Mouse (Mus musculus) cerebellum, postnatal 36 days (tissue): Measurements from ENCODE around the gene Tigd3.
"Not testable (repeated sequence)": the region's sequence is repeated elsewhere in the genome, so short reads cannot be mapped to it uniquely, and the experiment has no call there.

Experiments used
- DNase-seq, 2 experiments: peaks; one replicate each; pipeline ENCODE4 v3.0.0; 2021 to 2022; ENCODE audit warnings: mixed read lengths in 2 of 2

Gene Tigd3

DNA sequence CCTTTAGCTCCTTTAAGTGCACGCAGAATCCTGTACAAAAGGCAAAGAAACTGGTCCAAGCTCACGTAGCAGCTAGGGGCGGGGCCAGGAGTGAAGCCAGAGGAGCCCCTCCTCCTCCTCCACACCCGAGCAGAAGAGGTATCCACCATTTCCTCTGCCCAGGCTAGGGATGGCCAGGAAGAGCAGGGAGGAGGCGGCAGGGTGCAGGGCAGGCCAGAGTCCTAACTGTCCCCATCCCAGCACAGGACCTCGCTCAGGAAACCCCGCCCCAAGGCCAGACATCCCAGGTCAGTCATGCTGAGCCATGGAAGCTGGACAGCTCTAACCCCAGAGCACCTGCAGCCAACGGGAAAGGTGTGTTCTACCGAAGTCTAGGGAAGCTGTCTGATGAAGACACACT lies 27.8 kb upstream of the Tigd3 start:
- no peak for DNase-seq

DNA sequence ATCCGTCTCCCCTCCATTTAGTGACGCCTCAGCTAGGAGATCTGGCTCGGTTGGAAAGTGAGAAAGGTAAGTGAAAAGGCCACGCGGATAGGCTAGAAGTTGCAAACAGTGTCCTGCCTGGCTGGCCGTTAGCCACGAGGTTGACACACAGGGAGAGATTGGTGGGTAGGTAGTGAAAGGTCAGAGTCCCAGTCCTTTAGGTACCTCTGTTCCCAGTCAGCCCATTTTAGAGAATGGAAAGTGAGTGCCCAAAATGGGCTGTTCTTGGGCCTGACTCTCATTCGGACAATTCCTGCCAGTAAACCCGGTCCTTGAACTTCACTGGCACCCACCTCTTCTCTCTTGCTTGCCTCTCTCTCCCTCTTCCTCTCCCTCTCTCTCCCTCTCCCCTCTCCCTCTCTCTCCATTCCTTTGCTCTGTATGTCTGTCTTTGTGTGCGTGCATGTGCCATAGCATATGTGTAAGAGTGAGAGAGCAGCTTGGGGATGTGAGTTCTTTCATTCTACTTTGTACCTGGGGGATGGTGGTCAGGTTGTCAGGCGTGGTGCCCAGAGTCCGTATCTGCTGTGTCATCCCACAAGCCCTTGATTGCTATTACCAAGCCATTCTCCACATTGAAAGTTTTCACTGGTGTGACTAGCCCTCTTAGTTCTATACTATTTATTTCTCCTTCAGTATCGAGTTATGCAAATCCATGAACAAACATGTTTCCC lies 19.2 kb upstream of the Tigd3 start, which contains the start of gene Dpf2:
Gene Dpf2, minus strand, starts transcription at position 4 of the 713 bp plus-strand sequence.
- no peak for DNase-seq

DNA sequence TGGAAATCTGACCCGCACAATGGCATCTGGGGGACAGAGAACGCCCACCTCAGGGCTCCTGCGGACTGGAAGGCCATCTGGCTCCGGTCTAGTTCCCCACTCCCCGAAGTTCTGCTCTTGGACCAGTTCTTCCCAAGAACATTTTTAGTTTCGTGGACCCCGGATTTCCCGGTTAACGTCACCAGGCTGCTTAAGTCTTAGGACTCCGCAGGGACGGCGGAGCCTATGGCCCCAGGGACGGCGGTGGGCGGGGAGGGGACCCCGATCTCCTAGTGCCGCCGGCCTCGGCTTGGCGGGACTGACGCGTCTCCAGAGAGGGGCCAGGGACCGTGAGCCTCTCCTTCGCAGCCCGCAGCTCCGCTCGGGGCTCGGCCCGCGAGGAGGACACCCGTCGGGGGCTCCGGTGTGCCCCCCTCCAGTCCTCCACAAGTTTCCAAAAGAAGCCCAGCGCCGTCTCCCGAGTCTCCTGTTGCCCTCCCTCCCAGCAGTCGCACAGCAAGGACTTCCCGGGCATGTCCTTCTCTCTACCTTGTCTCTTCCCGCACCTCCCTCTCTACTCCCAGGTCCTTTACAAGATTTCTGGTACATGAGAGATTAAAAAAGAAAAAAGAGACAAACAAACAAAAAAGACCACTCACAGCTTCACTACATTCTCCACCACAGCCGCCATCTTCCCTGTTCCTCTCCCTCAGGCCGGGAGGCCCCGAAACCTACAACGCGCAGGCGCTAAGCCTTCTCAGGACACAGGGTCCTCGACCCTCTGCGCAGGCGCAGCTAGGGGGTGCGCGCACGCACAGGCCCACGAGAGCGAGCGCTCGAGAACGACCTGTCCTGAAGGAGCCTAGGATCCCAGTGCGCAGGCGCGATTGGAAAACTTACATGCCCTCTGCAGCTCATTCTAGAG lies 18.4 kb upstream of the Tigd3 start:
- DNase-seq: peak; percentile 99 to 100

DNA sequence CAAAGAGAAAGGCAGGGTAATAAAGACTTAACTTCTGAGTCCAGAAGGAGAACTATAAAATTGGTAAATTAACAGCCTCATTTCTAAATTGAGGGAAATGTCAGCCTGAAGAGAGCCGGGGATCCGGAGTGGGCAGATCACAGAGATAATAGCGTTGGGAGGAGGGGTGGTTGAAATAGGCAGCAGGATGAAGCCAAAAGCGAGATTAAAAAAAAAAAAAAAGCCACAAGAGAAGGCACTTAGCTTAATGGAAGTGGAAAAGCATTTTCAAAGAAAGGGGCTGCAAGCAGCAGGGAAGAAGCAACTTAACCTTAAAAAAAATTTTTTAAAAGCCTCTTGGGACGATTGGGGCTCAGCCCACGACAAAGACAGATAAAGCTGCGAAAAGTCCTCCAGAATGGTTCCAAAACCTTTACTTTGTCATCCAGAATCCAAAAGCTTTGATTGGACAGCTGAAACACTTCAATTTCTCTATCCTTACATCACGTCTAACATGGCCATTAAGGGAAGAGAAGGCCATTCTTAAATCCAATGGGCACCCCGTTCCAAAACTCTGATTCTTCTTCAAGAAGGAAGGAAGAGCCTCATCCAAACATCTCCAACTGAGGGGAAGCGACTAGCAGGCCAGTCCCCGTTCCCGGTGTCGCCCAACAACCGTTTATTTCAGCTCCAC lies 17.6 kb upstream of the Tigd3 start:
- no peak for DNase-seq

DNA sequence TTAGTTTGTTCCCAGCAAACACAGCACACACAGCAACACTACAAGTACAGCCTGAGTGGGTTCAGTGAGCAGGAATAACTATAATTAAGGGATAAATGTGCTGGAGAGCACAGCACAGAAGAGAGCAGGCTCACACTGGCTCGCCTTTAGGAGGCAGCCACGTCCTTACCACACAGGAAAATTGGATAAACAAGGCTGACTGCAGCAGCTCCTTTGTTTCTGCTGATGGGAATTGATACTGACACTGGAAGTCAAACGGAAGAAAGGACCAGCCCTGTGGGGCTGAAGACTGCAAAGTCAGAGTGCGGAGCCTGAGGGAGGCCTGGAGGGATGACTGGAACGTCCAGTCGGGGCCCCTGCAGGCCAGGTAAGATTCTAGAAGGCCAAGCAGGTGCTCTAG lies 16.3 kb upstream of the Tigd3 start:
- DNase-seq: no peak

DNA sequence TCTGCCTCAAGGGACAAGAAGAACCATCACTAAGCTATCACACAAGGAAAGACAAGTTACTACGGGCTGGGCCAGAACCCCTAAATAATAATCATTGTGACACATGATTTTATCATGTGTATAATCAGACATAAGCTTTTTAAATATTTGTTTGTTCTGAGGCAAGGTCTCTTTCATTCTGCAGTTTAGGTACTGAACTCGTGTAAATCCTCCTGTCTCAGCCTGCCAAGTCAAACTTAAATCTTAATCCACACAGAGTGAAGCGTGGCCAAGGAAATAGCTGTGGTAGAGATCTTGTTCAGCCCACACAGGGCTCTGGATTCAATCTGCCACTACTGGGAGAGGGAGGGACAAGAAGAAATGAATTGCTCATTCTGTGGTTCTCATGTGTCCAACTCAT lies 13.3 kb upstream of the Tigd3 start:
- no peak for DNase-seq

DNA sequence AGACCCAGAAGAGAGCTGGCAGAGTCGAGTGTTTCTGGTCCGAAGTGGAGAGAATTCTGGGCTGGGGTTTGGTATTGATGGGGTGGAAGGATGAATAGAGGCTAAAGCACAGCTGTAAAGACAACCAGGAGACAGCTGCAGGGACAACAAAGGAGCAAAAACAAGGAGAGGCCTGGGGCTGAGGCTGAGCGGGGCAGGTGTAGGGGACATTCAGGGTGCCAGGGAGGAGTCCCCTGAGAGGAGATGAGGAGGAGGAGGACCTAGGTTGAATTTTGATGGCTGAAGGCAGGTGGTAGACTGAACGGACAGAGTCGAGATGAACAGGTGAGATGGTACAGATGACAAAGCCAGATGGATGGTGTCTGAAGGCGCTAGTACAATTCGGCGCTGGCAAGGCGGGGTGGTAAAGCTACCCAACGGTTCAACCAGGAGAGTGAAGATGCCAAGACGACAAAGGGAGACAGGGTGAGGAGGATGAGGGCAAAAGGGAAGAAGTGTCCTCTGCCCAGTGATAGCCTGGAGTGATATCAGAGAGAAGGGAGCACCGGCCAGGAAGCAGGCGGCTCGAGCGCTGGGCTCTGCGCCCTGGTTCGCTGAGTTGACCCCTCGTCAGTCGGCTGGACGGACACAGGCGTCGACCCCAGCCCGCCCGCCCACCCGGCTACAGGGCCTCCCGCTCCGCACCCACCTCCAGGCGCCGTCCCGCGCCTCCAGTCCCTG lies 507 bp downstream of the Tigd3 start:
- DNase-seq: peak; percentile 15 to 35

DNA sequence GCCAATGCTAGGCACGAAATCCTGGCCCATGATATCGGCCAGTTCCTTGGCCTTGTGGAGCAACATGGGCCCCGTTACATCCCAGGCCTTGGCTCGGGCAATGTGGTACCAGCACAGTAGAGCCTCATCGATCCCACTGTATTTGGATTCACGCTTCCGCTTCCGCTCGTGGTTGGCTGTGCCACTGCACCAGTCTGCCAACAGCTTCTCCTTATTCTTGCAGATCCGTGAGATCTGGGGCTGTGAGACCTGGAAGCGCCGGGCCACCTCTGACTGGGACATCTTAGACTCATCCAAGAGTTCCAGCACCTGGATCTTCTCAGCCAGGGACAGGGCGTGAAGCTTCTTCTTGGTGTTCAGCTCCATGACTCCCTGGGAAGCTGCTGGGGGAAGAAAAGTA lies 1.2 kb downstream of the Tigd3 start:
- no peak for DNase-seq

DNA sequence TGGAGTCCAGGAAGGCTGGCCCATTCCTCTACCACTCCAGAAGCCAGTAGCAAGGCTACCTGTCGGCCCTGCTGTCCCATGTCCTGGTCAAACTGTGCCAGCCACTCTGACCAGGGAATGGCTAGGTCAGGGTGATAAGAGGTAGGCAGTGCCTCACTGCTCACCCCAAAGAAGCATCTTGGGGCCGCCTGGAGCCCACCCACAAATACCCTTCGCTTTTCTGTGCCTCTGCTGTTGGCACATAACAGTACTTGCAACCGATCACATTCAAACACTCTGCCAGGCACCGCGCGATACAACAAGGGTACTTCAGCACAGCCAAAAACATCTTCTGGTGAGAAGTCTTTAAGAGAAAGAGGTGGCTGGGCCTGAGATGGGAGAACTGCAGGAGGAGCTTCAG lies 1.7 kb downstream of the Tigd3 start:
- DNase-seq: no peak

DNA sequence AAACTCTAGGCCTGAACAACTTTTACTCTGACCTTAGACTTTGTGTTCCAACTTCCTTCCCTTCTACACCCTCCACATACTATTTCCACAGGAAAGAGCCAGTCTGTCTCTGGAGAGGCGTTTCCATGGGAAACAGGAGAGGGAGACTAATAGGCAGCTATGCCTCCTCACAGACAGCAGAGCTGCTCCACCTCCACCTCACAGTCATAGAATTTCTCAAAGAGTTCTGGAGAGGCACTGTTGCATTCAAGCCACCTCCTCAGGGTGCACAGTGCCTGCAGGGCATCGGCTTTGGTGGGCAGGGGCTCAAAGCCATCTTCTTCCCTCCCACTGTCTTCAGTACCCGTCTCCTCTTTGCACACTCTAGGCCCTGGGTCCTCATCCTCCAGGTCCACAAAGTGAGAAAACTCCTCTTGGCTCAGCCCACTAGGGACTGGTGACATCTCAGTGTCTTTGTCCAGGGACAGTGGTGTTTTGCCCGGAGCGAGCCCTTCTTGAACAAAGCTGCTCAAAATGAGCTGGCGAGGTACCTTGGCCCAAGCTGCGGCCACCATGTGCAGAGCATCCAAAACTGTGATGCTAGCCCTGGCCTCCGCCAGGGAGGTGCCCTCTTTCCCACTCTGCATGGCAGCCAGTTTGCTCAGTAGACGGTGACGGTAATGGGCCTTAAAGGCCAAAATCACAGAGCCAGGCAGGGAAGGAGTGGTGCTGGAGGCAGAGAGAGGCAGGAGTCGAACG lies 2.3 kb downstream of the Tigd3 start:
- no peak for DNase-seq

DNA sequence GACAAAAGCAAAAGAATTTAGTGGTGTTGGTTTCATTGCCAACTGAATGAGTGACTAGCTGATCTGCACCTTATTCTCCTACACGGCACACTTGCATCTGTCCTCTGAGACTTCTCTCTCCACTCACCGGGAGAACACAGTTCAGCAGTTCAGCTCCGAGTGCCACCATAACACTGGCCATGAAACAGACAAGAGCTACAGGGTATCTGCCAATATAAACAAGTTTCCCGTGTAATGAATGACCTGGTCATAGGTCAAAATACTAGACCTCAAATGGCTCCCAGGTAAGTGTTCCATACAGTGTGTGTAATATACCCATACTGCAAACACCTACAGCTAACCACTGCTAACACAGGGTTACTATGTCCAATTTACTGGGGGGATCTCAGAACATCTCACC lies 4.7 kb downstream of the Tigd3 start:
- DNase-seq: no peak

DNA sequence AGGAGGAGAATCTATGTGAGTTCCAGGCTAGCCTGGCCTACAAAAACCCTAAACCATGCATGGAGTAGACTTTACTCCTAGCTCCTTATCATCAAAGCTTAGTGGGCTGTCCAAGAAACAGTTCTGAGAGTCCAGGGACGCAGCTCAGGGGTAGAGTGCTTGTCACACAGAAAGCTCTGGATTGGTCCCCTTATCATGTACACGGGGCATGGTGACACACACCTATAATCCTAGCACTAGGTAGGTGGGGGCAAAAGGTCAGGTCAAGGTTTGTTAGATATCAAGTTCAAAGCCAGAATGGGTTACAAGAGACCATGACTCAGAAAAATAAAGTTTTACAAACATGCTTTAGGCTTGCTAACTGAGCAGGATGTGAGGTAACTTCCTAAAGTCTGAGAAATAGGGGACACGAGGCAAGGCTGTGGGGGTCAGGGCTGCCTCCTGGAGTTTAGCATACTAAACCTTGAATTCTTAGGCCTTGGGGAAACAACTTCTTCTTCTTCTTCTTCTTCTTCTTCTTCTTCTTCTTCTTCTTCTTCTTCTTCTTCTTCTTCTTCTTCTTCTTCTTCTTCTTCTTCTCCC lies 6.6 kb downstream of the Tigd3 start:
- no peak for DNase-seq

DNA sequence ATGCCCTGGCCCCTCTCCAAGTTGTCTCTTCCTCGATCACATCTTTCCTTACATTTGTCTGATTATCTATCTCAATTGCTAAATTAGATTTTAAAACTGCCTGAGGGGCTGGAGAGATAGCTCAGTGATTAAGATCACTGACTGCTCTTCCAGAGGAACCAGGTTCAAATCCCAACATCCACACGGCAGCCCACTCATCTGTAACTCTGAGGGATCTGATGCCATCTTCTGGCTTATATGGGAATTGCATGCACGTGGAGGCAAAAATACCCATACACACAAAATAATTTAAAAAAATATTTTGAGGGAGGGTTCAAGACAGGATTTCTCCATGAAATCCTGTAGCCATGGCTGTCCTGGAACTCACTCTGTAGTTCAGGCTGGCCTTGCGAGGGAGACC lies 8.1 kb downstream of the Tigd3 start:
- DNase-seq: no peak

DNA sequence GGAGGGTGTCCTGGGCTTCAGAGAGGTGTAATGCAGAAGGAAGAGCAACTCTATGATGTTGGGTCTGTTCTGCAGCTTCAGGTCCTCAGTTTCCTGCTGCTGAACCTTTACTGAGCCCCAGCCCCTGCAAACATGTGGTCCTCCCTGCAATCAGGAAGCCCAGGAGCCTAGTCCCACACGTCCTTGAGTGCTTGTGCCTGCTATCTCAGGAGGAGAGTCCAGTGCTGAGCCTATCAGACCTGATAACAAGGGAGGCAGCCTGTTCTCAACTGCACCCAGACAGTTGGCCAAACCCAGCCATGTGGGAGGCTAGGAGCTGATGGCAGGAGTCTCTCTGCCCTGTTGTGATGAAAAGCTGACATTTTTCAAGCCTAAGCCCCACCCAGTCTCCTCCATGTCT lies 10.0 kb downstream of the Tigd3 start:
- no peak for DNase-seq

DNA sequence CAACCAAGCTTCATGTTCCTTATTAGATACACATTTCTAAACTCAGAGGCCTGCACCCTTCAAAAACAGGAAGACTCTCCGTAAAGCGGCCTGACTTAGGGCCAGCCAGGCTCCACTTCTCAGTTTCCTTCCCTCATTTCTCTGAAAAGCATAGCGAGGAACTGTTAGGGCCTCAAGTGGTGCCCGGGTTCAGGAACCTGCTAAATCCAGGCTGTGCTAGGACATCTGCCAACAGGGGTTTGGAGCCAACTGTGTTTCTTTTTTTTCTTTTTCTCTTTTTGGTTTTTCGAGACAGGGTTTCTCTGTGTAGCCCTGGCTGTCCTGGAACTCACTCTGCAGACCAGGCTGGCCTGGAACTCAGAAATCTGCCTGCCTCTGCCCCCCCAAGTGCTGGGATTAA lies 11.9 kb downstream of the Tigd3 start:
- DNase-seq: not testable (repeated sequence)

DNA sequence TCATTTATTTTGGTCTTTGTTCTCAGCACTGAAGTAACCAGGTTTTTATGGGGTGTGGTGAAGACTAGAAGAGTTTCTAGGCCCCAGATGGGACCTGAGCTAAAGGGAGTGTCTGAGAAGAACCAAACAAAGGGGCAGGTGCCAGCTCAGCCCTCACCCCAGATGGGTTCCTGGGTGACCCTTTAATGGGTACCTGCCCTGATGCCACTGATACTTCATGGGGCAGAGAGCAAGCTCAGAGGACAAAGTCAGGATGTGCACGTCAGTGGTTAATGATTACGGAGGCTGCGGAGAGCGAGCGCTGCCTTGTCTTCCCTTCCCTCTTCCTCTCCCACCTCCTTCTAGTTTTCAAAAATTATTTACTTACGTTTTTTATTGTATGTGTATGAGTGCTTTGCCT lies 12.8 kb downstream of the Tigd3 start:
- DNase-seq: no peak

DNA sequence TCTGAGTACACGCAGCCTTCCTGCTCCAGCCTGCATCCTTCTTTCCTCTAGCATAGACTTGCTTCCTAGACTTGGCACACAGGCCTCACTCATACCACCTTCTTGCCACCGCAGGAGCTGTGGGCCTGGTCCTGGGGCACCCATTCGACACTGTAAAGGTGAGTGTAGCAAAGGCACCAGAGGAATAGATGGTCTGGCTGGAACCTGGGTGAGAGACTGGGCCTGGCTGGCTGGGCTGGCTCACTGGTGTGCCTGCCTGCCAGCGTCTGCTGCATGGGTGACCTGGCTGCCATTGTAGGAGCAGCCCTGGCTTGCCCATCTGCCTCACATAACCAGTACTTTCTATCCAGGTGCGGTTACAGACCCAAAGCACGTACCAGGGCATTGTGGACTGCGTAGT lies 14.2 kb downstream of the Tigd3 start:
- DNase-seq: no peak

DNA sequence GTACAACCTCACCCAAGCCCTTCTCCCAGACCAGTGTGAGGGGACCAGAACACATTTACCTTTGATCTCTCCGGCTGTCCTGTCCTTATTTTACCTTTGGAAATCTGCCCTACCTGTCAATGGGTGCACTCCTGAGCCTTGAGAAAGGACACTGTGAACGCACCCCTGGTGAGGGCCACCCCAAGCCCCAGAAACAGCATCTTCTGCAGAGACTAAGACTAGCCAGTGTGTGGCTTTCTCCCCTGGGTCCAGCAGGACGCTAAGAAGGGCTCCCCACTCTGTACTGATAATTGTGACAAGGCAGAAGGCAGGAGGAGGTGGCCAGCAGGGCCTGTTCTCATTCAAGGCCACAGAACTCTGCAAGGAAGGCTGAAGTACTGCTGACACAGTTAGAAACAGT lies 15.0 kb downstream of the Tigd3 start:
- no peak for DNase-seq

DNA sequence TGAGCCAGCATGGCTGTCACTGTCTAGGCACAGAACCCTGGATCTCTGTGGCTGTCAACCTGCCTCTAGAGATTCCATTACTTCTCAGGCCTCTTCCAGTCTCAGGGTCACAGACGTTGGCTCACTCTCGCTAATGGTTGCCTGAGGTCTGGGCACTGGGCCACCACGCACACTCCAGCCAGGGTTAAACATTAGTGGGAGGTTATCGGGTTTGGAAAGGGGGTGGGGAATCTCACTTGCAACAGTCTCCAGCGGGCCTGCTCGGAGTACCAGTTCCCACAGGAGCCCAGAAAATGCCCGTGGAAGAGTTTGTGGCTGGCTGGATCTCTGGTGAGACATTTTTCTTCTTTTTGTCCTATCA lies 15.6 kb downstream of the Tigd3 start:
- DNase-seq: no peak

DNA sequence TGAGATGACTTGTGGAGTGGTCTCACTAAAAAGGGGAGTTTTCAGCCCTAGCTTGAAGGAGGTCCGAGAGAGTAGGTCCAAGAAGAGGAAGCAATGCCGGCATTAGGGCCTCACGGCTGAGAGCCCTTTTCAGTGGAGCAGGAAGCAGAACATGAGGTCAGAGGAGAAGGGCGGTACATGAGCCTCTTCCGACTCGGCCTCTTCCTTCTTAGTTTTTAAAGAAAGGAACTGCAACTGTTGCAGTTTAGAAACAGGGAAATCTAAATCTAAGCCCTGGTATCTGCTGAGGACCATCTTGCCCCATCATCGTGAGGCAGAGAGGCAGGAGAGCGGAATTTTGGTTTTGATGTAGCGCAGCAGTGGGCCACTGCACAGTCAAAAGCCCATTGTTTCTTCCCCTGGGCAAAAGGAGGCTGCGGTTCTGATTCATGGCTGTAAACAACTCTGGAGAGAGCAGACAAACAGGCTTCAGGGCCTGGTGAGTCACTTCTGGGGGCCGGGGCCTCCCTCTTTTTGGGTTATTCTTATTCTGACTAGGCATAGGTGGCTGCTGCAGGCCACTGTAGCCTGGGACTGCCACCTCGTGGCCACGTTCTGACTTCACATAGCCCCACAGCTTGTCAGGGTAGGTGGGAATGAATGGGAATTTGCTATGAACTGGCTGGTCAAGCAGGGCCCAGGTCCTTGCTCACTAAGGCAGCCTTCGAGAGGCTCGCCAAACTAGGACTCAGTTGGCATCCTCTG lies 16.2 kb downstream of the Tigd3 start, which contains the start of gene Slc25a45:
Gene Slc25a45, plus strand, starts transcription at position 191 of the 744 bp plus-strand sequence.
- peak; percentile 79 for DNase-seq

DNA sequence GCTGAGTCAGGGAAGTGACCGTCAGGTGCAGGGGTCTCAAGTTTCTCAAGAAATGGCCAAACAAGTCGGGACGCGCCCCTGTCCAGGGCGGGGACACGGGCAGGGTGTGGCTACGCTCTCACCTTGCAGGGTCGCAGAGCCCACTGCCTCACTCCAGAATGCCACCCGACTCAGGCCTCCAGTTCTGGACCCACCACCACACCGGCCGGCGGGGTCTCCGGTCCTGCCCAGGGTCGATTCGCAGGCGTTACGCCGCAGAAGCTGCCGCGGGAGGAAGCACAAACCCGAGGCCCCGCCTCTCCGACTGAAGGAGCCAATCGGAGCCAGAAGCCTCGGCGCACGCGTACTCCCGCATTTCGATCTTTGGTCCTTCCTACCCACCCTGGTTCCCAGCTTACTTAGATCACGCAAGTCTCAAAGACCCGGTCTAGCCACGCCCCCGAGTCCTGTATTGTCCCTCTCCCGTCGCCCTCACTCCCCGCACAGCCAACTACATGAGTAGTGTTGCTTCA lies 18.9 kb downstream of the Tigd3 start, which contains the start of gene Frmd8:
Gene Frmd8, minus strand, starts transcription at position 306 of the 512 bp plus-strand sequence.
- peak; percentile 93 for DNase-seq
